ENCODE assay signal across 26 mouse cellular contexts in genomic region chr1:36835593-36835992, GRCm38 (mm10).
DNase-seq lines count a peak whose midpoint lies in the region; ATAC-seq and TF ChIP-seq lines count a peak whose summit lies in the region.
"Had no signal": no experiment of that assay in that cellular context is flagged by ENCODE, and none has a peak within 500 bp of the region (broad histone marks: within the 10 kb centered on the region; RNA-seq: fewer than 3 reads in every experiment).

No protein-coding gene starts in this region.

- WGBS in thymus, adult 2 months = 16% methylated on average over 3 of the region's 3 CpGs
- 28% methylated on average over 3 of the region's 3 CpGs for WGBS in liver, embryonic 15.5 days (ENCODE audit: insufficient replicate concordance)

- H3K9ac ChIP-seq in liver, embryonic 15.5 days = no peak overlapping the region
- H3K9ac ChIP-seq: embryonic facial prominence, embryonic 13.5 days; forebrain, embryonic 15.5 days; heart, embryonic 13.5 days; hindbrain, embryonic 12.5 days; midbrain, embryonic 13.5 days; neural tube, embryonic 13.5 days had no signal

- no peak for TF ChIP-seq CTCF in thymus, adult 2 months (IDR thresholded peaks at IDR 0.05; ENCODE audit: borderline replicate concordance, control insufficient read depth, extremely low read depth, insufficient read depth, low read length, poor library complexity)

- no peak for DNase-seq in thymus, adult 2 months
- no peak for DNase-seq in thymus, postnatal 10 days (ENCODE audit: low spot score in 2 of 2)
- DNase-seq in cerebellum, postnatal 25 days = no peak
- no peak for DNase-seq in embryo, embryonic 9.5 days (ENCODE audit: extremely low spot score)
- DNase-seq: adrenal gland, adult 8-10 months; cerebellum, adult 2 months; cerebellum, postnatal 14 days; embryo, embryonic 11 days; gastrocnemius, postnatal 36 days; heart, postnatal 14 days; kidney, adult 9 months; kidney, postnatal 14 days; lung, postnatal 36 days had no signal

- H3K36me3 ChIP-seq in thymus, adult 2 months (ENCODE audit: control insufficient read depth, insufficient read depth, low read length) = peaks cover 26% of the 10 kb centered on the region
- peaks cover 90% of the 10 kb centered on the region for H3K36me3 ChIP-seq in liver, embryonic 15.5 days (replicated peaks)

- ATAC-seq in common myeloid progenitor, adult 5-6 weeks (replicated peaks; ENCODE audit: low read depth, poor library complexity, severe bottlenecking) = peak; percentile 83
- peak; percentile 28; the same call in 1 of the 2 replicates for ATAC-seq in liver, embryonic 15.5 days (ENCODE audit: insufficient read depth)
- ATAC-seq: forebrain, embryonic 15.5 days; hindbrain, postnatal 0 days; intestine, postnatal 0 days; midbrain, embryonic 13.5 days had no signal

- H3K4me1 ChIP-seq in thymus, adult 2 months (replicated peaks; ENCODE audit: control insufficient read depth, insufficient read depth, low read length) = peaks cover 23% of the 10 kb centered on the region
- peaks cover 17% of the 10 kb centered on the region for H3K4me1 ChIP-seq in liver, embryonic 15.5 days (replicated peaks)
- H3K4me1 ChIP-seq: heart, embryonic 13.5 days; hindbrain, embryonic 12.5 days had no signal

- no peak for TF ChIP-seq POLR2A in thymus, adult 2 months (IDR thresholded peaks at IDR 0.05; ENCODE audit: control insufficient read depth, extremely low read depth, insufficient read depth, low read length, poor library complexity)

- H3K27me3 ChIP-seq in thymus, adult 2 months (ENCODE audit: control insufficient read depth, insufficient read depth, low read length) = no peaks in the 10 kb centered on the region
- no peaks in the 10 kb centered on the region for H3K27me3 ChIP-seq in liver, embryonic 15.5 days
- H3K27me3 ChIP-seq: CH12.LX; embryonic facial prominence, embryonic 13.5 days; forebrain, embryonic 15.5 days; heart, embryonic 13.5 days; hindbrain, embryonic 12.5 days; megakaryocyte, embryonic 14.5 days; midbrain, embryonic 13.5 days; neural tube, embryonic 13.5 days had no signal

- no peaks in the 10 kb centered on the region for H3K9me3 ChIP-seq in liver, embryonic 15.5 days (replicated peaks)
- H3K9me3 ChIP-seq: embryonic facial prominence, embryonic 13.5 days; forebrain, embryonic 10.5 days; forebrain, embryonic 15.5 days; heart, embryonic 13.5 days; hindbrain, embryonic 12.5 days; megakaryocyte, embryonic 14.5 days; midbrain, embryonic 13.5 days; neural tube, embryonic 13.5 days had no signal

- H3K4me3 ChIP-seq in thymus, adult 2 months (ENCODE audit: control insufficient read depth, insufficient read depth, low read length) = no peak overlapping the region
- no peak overlapping the region for H3K4me3 ChIP-seq in liver, embryonic 15.5 days (replicated peaks)
- H3K4me3 ChIP-seq: embryonic facial prominence, embryonic 13.5 days; forebrain, embryonic 10.5 days; forebrain, embryonic 15.5 days; heart, embryonic 13.5 days; hindbrain, embryonic 12.5 days; megakaryocyte, embryonic 14.5 days; midbrain, embryonic 13.5 days; neural tube, embryonic 13.5 days had no signal

- H3K4me2 ChIP-seq in liver, embryonic 15.5 days = no peak overlapping the region
- H3K4me2 ChIP-seq: embryonic facial prominence, embryonic 13.5 days; forebrain, embryonic 15.5 days; heart, embryonic 13.5 days; hindbrain, embryonic 12.5 days; midbrain, embryonic 13.5 days; neural tube, embryonic 13.5 days had no signal

- peak overlapping the region; percentile 8; the same call in 1 of the 2 replicates for H3K27ac ChIP-seq in thymus, adult 2 months (ENCODE audit: control insufficient read depth, insufficient read depth, low read length)
- no peak overlapping the region for H3K27ac ChIP-seq in liver, embryonic 15.5 days (replicated peaks)
- H3K27ac ChIP-seq: embryonic facial prominence, embryonic 13.5 days; forebrain, embryonic 10.5 days; forebrain, embryonic 15.5 days; heart, embryonic 13.5 days; hindbrain, embryonic 12.5 days; hindbrain, postnatal 0 days; midbrain, embryonic 13.5 days; neural tube, embryonic 13.5 days had no signal
